Mouse (Mus musculus): ENCODE measurements around the gene Gnat1.

- TF ChIP-seq CTCF (IDR thresholded peaks at IDR 0.05; ENCODE audit: extremely low read depth, insufficient read depth, insufficient read length, insufficient replicate concordance) (no peak), POLR2A (IDR thresholded peaks at IDR 0.05; ENCODE audit: low read depth, low read length) (no peak)
Observed at GRCm38 (mm10) chr9:107709697-107710483, 30.4 kb upstream of the Gnat1 start, which contains the start of gene Sema3f.

All from spleen, adult 2 months (tissue).